Mouse (Mus musculus) kidney, embryonic 14.5 days (tissue): ENCODE results near the gene Pif1. TPM values are rescaled to one million over a fixed set of nuclear protein-coding genes. Genes with fewer than 3 reads are reported as not detected.

Experiments
- ATAC-seq: fragments of 200-750 bp; cut with Nextera tagmentation; 2 replicates; pipeline ENCODE4 v1.8.0; 2017; ENCODE audit warnings: moderate number of reproducible peaks, mild to moderate bottlenecking, moderate TSS enrichment, moderate library complexity; ENCODE audit not compliant: low FRiP score, low TSS enrichment
- H3K27ac ChIP-seq: fragments of 300-500 bp; sonication (generic); 2 replicates; pipeline ENCODE4 v1.5.1; 2014; ENCODE audit warnings: low read depth, mild to moderate bottlenecking, low read length, moderate library complexity, mixed read lengths
- H3K27me3 ChIP-seq: fragments of 300-500 bp; sonication (generic); 2 replicates; pipeline ENCODE4 v1.6.1; 2014; ENCODE audit warnings: mild to moderate bottlenecking, low read length; ENCODE audit not compliant: control insufficient read depth, insufficient read depth
- H3K36me3 ChIP-seq: fragments of 300-500 bp; sonication (generic); 2 replicates; pipeline ENCODE4 v1.6.1; 2014; ENCODE audit warnings: low read length, mixed read lengths; ENCODE audit not compliant: control insufficient read depth, insufficient read depth
- H3K4me1 ChIP-seq: fragments of 300-500 bp; sonication (generic); 2 replicates; pipeline ENCODE4 v1.6.1; 2014; ENCODE audit warnings: low read length, mixed read lengths; ENCODE audit not compliant: control insufficient read depth, insufficient read depth
- H3K4me2 ChIP-seq: fragments of 300-500 bp; sonication (generic); replicated peaks from 2 replicates; pipeline ENCODE4 v1.6.1; 2014; ENCODE audit warnings: low read depth, mild to moderate bottlenecking, low read length
- H3K4me3 ChIP-seq: fragments of 300-500 bp; sonication (generic); 2 replicates; pipeline ENCODE4 v1.5.1; 2014; ENCODE audit warnings: mild to moderate bottlenecking, low read length
- H3K9ac ChIP-seq: fragments of 300-500 bp; sonication (generic); 2 replicates; pipeline ENCODE4 v1.6.1; 2014; ENCODE audit warnings: low read depth, mild to moderate bottlenecking, low read length, moderate library complexity
- H3K9me3 ChIP-seq: fragments of 300-500 bp; sonication (generic); 2 replicates; pipeline ENCODE4 v1.6.1; 2016; ENCODE audit warnings: low read length; ENCODE audit not compliant: control insufficient read depth
- WGBS: fragments of 180-500 bp; shearing (Covaris S2); extraction: QIAGEN DNeasy Blood & Tissue Kit; methylation state at CpG from one replicate; pipeline ENCODE4 v1.1.7; 2014; 5-methylcytosine and 5-hydroxymethylcytosine counted together
- polyA plus RNA-seq: library from polyadenylated mRNA; unstranded; fragments of >200 nt; fragmentation: Nextera tagmentation; extraction: Ambion mirVana; gene quantifications from 2 replicates; pipeline ENCODE4 v1.2.1, GENCODE M21; 2014

The Pif1 gene
- polyA plus RNA-seq, 1 experiment from 2014 or later: 12.5 TPM

GRCm38 (mm10) chr9:65569491-65569971 lies 17.4 kb upstream of the Pif1 start:
- Histone ChIP-seq H3K4me2 (no peak overlapping the region), H3K27ac (no peak overlapping the region), H3K9me3 (no peaks in the 10 kb centered on the region), H3K36me3 (peaks cover 17% of the 10 kb centered on the region; the same call in 1 of the 2 replicates), H3K27me3 (no peaks in the 10 kb centered on the region), H3K4me1 (0 out of 2 replicates have a peak, but pooled peaks cover under 1% of the 10 kb centered on the region), H3K9ac (no peak overlapping the region), H3K4me3 (no peak overlapping the region)
- WGBS: 77% methylated on average over 6 of the region's 6 CpGs
- no peak for ATAC-seq

- no peak overlapping the region for H3K4me2 ChIP-seq
- H3K36me3 ChIP-seq: peaks cover 12% of the 10 kb centered on the region; the same call in 1 of the 2 replicates
- no peak overlapping the region for H3K4me3 ChIP-seq
- no peaks in the 10 kb centered on the region for H3K27me3 ChIP-seq
- WGBS: 86% methylated on average over 6 of the region's 6 CpGs
- no peak overlapping the region for H3K9ac ChIP-seq
- H3K27ac ChIP-seq: no peak overlapping the region
- H3K9me3 ChIP-seq: no peaks in the 10 kb centered on the region
- peaks cover 24% of the 10 kb centered on the region for H3K4me1 ChIP-seq
- ATAC-seq: no peak
Measured at GRCm38 (mm10) chr9:65572837-65573236, 14.1 kb upstream of the Pif1 start.

GRCm38 (mm10) chr9:65574513-65575392 lies 12.2 kb upstream of the Pif1 start:
- Histone ChIP-seq H3K4me3 (no peak overlapping the region), H3K36me3 (peaks cover 5% of the 10 kb centered on the region; the same call in 1 of the 2 replicates), H3K9me3 (no peaks in the 10 kb centered on the region), H3K9ac (no peak overlapping the region), H3K4me1 (peaks cover 42% of the 10 kb centered on the region), H3K4me2 (no peak overlapping the region), H3K27ac (peak overlapping the region; percentile 24; the same call in 1 of the 2 replicates), H3K27me3 (no peaks in the 10 kb centered on the region)
- peak; percentile 50; the same call in 1 of the 2 replicates for ATAC-seq
- 80% methylated on average over 11 of the region's 11 CpGs for WGBS

GRCm38 (mm10) chr9:65575393-65576196 lies 11.4 kb upstream of the Pif1 start:
- H3K27me3 ChIP-seq: no peaks in the 10 kb centered on the region
- H3K4me2 ChIP-seq: no peak overlapping the region
- peaks cover 5% of the 10 kb centered on the region; the same call in 1 of the 2 replicates for H3K36me3 ChIP-seq
- H3K4me1 ChIP-seq: peaks cover 44% of the 10 kb centered on the region
- no peak for ATAC-seq
- H3K9ac ChIP-seq: no peak overlapping the region
- H3K27ac ChIP-seq: peak overlapping the region; percentile 24; the same call in 1 of the 2 replicates
- WGBS: 75% methylated on average over 8 of the region's 8 CpGs
- no peaks in the 10 kb centered on the region for H3K9me3 ChIP-seq
- no peak overlapping the region for H3K4me3 ChIP-seq

GRCm38 (mm10) chr9:65576861-65577510 lies 10.0 kb upstream of the Pif1 start:
- Histone ChIP-seq H3K4me3 (peak overlapping the region; percentile 2; the same call in 1 of the 2 replicates), H3K9me3 (no peaks in the 10 kb centered on the region), H3K27ac (peak overlapping the region; percentile 3; the same call in 1 of the 2 replicates), H3K27me3 (no peaks in the 10 kb centered on the region), H3K36me3 (peaks cover 5% of the 10 kb centered on the region; the same call in 1 of the 2 replicates), H3K4me2 (0 out of 2 replicates have a peak overlapping the region, but pooled peaks have one; percentile 17), H3K4me1 (peaks cover 47% of the 10 kb centered on the region), H3K9ac (peak overlapping the region; percentile 23; the same call in 1 of the 2 replicates)
- ATAC-seq: no peak
- 40% methylated on average over 7 of the region's 7 CpGs for WGBS

GRCm38 (mm10) chr9:65577511-65578196 lies 9.3 kb upstream of the Pif1 start:
- Histone ChIP-seq H3K27me3 (no peaks in the 10 kb centered on the region), H3K9ac (no peak overlapping the region), H3K27ac (peak overlapping the region; percentile 3; the same call in 1 of the 2 replicates), H3K4me3 (no peak overlapping the region; the same call in 1 of the 2 replicates), H3K9me3 (no peaks in the 10 kb centered on the region), H3K4me2 (no peak overlapping the region; the same call in 1 of the 2 replicates), H3K36me3 (peaks cover 1% of the 10 kb centered on the region; the same call in 1 of the 2 replicates), H3K4me1 (peaks cover 47% of the 10 kb centered on the region)
- 87% methylated on average over 4 of the region's 4 CpGs for WGBS
- no peak for ATAC-seq

GRCm38 (mm10) chr9:65578801-65579249 lies 8.1 kb upstream of the Pif1 start:
- WGBS: 40% methylated on average over 9 of the region's 9 CpGs
- Histone ChIP-seq H3K27ac (no peak overlapping the region), H3K27me3 (no peaks in the 10 kb centered on the region), H3K4me1 (peaks cover 47% of the 10 kb centered on the region), H3K4me2 (peak overlapping the region; percentile 68), H3K9ac (peak overlapping the region; percentile 62; the same call in 1 of the 2 replicates), H3K4me3 (peak overlapping the region; percentile 64), H3K9me3 (no peaks in the 10 kb centered on the region), H3K36me3 (no peaks in the 10 kb centered on the region)
- ATAC-seq: no peak
